Mouse (Mus musculus): ENCODE data around the gene Olfr551.

GRCm38 (mm10) chr7:102619608-102620007, 27.9 kb upstream of the Olfr551 start:
- no peak for TF ChIP-seq CTCF (IDR thresholded peaks at IDR 0.05; ENCODE audit: control insufficient read depth, insufficient read depth, low read length)
- TF ChIP-seq POLR2A (IDR thresholded peaks at IDR 0.05; ENCODE audit: borderline replicate concordance, control insufficient read depth, low read depth, low read length), result no peak

All from bone marrow, adult 2 months (tissue).